Mouse (Mus musculus) ovary, postnatal 36 days (tissue): ENCODE results near the gene Nodal.
"Not testable (repeated sequence)": the region's sequence is repeated elsewhere in the genome, so short reads cannot be mapped to it uniquely, and the experiment has no call there.

ENCODE experiments used
- DNase-seq: peaks from one replicate; pipeline ENCODE4 v3.0.0; 2022; ENCODE audit warnings: low spot score, mixed read lengths

Nodal gene

DNA sequence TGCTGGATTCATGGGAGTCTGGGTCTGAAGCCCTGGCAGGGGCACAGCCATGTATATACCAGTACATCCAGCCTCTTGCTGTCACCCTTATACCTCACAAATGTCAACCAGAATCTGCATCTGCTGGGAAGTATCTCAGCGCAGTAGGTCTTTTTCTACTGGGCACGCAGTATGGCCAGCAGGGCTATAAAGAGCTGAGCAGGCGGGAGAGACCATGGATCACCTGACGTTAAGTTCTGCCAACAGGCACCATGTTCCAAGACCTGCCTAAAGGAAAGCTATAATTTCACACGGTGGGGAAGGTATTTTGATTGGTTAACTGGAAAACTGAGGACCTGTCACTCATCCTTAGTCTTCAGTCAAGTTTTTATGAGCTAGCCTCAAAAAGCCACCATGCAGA lies 11.3 kb downstream of the Nodal start:
- DNase-seq, result no peak

DNA sequence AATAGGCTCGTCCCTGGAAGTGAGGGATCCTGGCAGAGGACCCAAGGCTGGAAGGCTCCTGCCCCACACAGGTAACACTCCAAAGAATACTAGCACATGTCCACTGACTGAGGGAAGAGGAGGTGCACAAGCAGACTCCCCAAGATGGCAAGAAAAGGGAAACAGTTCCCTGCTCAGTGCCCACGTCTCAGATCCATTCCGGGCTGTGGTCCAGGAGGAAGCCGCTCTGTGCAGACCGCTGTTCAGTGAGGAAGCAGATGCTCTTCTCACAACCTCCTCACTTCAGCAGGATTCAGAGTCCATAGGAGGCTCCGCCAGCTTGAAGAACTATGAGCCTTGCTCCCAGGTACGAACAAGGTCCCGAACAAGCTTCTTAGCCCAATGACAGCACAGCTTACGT lies 13.6 kb downstream of the Nodal start:
- no peak for DNase-seq

DNA sequence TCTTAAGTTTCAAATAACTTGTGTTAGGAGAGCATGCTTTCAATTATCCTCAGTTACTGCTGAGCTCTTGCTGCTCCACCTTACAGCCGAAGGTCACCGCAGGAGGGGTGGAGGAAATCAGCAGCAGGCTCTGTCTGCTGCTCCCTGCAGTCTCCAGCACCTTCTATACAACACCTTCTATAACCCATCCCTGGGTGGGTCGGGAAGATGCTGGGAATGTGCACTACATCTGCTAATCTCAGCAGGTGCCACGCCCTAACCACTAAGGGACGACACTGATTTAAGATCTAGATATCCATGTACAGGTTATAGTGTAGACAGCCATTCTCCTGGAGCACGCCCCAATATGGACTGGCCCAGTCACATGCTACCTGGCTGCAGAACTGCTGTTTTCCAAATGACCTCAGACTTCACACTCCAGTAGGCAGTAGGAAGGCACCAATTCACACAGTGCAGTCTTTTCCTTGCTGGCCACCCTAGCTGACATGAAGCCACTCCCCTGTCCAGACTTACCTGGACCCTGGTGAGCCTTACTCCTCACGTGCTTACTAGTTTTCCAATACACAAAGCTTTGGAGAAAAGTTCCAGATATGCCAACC lies 22.5 kb downstream of the Nodal start:
- DNase-seq, result no peak

DNA sequence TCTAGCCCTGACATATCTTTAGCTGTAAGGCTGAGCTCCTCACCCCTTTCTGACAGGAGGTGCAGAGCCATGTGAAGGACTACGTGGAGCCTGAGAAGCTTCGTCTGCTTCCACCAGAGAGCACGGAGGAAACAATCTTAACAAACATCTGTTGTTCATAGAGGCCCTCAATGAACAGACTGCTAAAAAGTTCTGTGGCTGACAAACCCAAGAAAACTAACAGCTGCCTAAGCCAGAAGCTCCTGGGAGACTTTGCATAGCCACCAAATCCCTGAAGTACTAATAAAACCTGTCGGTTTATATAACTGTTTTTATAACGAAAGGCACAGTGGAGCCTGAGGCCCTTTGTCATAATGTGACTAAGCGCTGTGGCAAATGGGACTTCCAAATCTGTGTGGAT lies 25.7 kb downstream of the Nodal start:
- no peak for DNase-seq

DNA sequence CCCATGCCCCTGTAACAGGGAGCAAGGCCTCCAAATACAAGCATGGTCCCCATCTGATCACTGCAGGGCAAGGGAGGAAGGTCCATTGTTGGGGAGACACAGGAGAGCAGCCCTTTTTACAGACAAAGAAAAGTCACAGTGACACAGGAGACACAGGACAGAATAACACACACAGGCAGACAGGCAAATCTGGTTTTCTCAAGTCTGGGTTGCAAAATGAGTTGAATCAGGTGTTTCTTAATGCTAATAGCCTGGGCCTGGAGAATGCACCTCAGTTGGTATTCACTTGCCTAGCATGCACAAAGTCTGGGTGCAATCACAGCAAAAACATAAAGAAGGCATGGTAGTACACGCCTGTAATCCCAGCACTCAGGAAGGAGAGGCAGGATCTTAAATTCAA lies 26.1 kb downstream of the Nodal start:
- no peak for DNase-seq

DNA sequence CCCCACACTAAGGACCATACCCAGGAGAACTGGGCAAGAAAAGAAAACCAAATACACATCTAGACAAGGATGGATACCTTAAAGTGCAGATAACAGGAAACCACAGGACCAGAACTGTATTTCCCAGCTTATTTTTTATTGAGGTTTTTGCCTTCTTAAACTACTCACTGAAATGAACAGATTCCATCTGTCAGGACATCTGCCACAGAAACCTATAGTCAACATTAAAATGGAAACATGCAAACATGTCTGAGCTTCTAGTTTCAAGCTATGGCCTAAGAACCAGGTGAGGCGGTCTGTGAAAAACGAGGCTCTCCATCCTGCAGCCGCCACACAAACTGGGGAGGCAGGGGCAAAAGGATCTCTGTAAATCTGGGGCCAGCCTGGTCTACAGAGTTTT lies 27.2 kb downstream of the Nodal start:
- no peak for DNase-seq

DNA sequence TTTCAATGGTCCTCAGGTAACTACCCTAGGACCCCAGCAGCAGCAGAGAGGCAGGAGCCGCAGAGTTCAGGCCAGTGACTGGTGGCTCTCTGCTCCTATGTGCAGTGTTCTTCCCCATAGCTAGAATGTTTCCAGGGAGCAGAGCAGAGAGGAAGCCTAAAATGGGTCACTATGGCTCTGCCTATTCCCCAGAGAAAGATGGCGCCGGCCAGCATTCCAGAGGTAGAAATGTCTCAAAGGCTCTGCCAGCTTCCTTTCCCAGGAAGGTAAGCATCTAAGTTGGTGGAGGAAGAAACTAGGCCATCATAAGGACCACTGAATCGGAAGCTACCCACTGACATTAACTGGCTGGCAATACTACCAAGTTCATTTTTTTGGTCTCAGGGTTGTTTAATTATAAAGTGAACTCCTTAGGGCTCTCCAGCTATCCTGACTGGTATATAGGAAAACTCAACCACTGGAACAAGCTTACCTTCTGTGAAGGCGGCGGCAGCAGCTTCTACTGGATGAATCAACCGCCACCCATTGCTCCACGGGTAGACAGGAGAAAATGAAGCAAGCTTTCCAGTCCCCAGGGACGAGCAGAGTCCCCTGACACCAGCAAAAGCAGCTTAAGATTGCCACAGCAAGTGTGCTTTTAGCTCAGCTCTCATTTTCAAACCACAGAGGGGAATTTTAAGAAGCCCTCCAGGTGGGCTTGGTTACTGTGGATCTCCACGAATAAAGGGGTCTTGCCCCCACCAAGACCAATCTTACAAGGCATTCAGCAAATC lies 30.0 kb downstream of the Nodal start:
- DNase-seq, result no peak

DNA sequence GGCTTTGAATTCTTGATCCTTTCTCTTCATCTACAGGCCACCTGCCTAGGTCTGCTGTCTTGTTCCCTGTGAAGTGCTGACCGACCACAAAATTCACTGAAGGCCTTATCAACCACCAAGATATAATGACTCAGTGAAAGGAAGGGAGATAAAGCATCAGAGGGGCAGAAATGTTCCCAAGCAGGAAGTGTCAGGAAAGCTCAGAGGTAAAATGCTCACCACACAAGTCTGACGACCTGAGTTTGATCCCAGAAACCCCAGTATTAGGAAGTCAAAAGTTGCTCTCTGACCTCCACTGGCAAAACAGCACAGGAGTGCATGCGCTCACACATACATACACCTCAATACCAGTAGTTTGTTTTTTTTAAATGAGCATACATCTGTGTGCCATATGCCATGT lies 31.1 kb downstream of the Nodal start:
- DNase-seq, result no peak

DNA sequence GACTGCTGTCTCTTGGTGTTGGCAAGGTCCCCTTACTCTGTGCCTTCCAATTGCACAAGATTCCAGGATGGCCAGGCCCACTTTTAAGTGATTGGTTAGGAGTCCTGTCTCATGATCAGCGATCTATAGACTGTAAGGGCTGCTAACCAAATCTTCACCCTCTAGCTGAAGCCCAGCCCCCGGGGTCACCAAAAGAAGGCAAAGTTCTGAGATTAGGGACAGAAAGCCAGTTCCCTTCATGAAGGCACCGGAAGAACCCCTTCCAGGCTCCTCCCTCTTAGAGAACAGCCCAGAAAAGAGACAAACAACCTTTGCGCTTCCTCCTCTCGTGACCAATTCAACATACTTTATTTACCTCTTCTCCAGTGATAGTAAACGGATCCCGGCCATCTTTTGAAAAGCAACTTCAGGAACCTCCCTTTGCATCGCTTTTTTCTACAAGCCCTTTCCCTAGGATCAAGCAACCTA lies 33.7 kb downstream of the Nodal start:
- DNase-seq, result peak; percentile 19

DNA sequence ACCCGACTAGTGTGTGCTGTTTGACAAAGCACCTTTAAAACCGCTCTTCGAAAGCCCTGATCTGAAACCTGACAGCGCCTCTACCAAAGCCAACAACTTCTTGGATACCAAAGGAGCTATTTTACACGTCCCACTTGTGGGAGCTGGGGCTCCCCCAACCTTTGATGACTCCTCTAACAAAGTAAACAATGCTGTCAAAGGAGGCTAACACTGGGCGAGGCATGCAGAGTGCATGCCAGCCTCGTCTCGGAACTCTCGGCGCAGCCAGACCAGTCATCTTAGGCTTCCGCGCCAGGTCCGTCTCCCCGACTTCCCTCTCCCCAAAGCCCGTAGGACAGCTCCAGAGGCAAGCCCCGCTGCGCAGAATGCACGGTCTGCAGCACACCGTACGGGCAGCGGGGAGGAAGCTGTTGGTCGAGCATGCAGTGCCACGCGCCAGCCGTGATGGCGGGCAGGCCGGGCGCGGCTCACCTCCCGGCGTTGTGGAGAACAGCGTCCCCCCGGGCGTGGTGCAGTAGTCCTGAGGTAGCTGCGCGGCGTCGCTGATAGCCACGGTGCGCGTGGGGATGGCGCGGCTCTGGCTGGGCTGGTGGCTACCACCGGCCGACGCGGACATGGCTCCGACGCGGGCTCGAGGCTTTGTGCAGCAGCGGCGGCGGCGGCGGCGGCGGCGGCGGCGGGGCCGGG lies 34.3 kb downstream of the Nodal start:
- DNase-seq, result peak; percentile 44

DNA sequence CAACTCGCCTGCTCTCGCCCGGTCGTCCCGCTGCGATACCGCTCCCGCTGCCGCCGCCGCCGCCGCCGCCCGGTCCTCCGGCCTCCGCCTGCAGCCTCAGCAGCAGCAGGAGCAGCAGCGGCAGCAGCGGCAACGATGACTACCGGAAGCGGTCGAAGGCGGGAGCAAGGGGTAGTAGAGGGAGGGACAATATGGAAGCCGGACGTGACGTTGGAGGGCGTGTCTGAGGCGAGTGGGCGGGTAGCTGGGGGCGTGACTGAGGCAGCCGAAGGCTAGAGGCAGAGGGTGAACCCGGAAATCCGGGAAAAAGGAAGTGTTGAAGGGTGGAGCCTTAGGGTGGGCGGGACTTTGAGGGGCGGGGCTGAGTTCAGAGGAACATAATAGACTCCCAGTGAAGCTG lies 34.9 kb downstream of the Nodal start, which contains the start of gene Eif4ebp2:
Gene Eif4ebp2 (minus strand): TSS at position 17 of the 400 bp plus-strand sequence.
- DNase-seq, result peak; percentile 98

DNA sequence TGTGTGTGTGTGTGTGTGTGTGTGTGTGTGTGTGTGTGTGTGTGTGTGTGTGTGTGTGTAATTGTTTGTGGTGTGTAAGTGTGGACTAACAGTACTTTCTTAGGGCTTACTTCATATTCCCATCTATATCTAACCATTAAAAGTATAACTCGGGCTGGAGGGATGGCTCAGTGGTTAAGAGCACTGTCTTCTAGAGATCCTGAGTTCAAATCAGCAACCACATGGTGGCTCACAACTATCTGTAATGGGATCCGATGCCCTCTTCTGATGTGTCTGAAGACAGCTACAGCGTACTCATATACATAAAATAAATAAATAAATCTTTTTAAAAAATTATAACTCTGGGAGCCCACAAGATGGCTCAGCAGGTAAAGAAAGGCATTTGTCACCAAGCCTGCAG lies 35.4 kb downstream of the Nodal start:
- DNase-seq, result not testable (repeated sequence)

DNA sequence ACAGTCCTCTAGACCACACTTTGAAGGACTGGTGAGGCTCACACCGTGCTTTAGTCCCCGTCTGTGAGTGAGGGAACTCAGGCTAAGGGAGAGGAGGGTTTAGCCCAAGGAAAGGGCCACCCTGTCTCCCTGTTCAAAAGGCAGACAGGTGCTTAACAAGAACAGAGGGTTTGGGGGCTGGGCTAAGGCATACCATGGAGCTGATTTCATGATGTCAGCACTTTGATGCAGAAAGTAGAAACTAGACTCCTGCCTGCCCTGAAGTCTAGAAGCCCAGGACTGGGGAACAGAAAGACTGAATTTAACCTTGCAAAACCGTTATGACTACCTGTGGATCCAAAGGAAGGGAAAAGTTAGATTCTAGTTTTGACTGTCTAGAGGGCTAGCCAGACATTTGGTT lies 39.4 kb downstream of the Nodal start:
- DNase-seq, result no peak

DNA sequence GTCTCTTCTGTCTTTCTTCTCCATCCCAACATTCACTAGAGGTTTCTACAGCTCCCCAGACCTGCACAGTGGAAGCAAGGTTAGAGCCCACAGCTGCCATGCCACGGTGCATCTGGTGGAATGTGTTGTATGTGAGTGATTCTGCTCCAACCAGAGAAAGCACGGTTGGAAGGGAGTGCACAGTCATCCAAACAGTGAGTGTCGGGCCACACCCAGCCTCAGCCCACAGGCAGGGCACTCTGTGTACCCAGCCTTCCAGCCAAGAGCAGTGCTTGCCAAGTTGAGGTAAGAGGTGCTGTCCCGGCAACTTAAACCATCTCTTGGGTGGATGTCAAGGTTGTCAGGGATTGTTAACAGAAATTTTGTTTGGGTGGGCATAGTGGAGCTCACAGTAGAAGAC lies 47.2 kb downstream of the Nodal start:
- no peak for DNase-seq

DNA sequence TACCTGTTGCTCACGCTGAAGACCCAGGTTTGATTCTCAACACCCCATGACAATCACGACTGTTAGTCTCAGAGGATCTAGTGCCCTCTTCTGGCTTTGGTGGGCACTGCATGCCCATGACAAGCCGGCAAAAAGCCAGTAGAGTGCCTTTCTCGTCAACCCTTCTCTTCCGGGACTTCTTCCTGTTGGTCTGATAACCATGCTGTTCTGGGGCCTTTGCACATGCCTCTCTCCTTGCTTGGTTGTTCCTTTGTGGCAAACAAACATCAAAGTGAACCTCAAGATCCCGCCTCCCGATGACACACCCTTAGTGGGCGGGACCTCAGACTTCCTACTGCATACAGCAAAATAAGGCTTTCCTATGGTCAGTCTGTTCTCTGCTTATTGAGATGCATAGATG lies 48.5 kb downstream of the Nodal start:
- no peak for DNase-seq

DNA sequence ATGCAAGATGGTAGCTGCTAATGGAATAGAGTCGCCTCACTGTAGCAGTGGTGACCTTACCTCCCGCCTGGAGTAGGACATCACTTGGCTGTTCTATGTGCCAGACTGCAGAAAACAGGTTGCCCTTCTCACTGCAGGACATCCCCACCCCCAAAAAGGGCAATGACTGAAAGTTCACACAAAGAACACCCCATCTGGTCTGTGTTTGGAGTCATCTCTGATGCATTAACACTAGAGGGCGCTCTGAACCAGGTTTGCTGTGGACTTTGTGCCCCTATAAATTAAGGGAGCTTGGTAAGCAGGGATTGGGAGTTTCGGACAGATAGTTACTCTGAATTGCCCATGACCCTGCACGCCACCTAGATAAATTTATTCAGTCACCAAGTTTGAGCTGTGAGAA lies 49.1 kb downstream of the Nodal start:
- no peak for DNase-seq

DNA sequence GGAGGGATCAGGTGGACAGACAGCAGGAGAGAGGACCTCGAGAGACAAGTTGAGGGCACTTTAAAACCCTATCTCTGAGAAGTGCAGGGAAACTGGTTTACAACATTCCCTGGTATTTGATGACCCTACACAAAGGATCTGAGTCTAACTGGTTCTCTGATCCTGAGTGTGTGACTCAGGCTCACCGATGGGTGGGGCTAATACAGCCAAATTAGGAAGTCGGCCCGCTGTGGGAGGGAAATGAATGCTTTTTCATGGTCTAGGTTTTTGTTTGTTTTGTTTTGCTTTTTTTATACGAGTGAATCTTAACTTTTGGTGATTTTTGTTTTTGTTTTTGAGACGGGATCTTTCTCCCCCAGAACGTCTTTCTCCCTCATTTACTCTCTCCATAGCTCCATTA lies 51.1 kb downstream of the Nodal start:
- DNase-seq, result no peak

DNA sequence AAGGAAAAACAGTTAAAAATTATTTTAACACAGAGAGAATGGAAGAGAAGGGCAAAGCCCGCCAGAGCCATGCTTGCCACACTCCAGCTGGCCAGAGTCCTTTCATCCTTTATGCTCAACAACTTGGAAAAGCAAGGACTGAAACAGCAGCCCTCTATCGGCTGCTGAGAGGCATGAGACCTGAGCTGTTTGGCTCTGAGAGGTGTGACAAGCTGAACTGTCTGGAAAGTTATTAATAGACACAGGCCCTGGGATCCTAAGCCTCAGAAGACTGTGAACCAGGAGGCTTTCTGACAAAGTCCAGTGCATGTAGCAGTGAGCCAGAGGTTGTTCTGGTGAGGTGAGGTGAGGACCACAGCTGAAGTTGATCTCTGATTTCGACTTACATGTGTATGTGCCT lies 55.9 kb downstream of the Nodal start:
- no peak for DNase-seq

DNA sequence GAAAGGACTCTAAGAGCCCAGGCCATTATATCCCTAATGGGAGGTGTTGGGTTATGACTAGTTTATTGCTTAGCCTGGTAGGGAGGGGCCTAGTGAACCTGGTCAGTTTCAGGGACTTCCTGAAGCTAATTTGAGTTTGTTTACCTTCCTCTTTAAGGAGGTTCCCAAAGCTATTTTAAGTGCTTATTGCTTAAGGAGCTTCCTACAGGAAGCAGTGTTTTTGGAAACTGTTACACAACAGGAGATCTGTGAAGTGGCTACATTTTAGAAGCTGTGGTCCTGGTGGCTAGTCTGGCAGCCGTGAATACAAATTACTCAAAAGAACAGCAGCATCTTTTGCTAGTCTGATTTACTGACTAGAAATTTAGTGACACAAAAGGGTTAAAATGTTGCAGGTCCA lies 56.6 kb downstream of the Nodal start:
- DNase-seq, result no peak
